Mouse (Mus musculus) midbrain, embryonic 16.5 days (tissue): Measurements from ENCODE around the gene Ass1. TPM values are rescaled to one million over a fixed set of nuclear protein-coding genes. Genes with fewer than 3 reads are reported as not detected.
"Not testable (repeated sequence)": the region's sequence is repeated elsewhere in the genome, so short reads cannot be mapped to it uniquely, and the experiment has no call there.

Experiments used
- ATAC-seq: fragments of 200-750 bp; cut with Nextera tagmentation; 2 replicates; pipeline ENCODE4 v1.8.0; 2017; ENCODE audit warnings: moderate TSS enrichment
- H3K27ac ChIP-seq: fragments of 300-500 bp; sonication (generic); 2 replicates; pipeline ENCODE4 v1.5.1; 2014; ENCODE audit warnings: mild to moderate bottlenecking, low read length, mixed read lengths
- H3K27me3 ChIP-seq: fragments of 300-500 bp; sonication (generic); 2 replicates; pipeline ENCODE4 v1.6.1; 2014; ENCODE audit warnings: low read depth, low read length, mixed read lengths; ENCODE audit not compliant: control insufficient read depth, insufficient read depth
- H3K36me3 ChIP-seq: fragments of 300-500 bp; sonication (generic); 2 replicates; pipeline ENCODE4 v1.6.1; 2014; ENCODE audit warnings: mild to moderate bottlenecking, low read length, moderate library complexity, mixed read lengths; ENCODE audit not compliant: control insufficient read depth, insufficient read depth
- H3K4me1 ChIP-seq: fragments of 300-500 bp; sonication (generic); 2 replicates; pipeline ENCODE4 v1.6.1; 2014; ENCODE audit warnings: mild to moderate bottlenecking, low read length, mixed read lengths; ENCODE audit not compliant: control insufficient read depth, insufficient read depth
- H3K4me2 ChIP-seq: fragments of 300-500 bp; sonication (generic); 2 replicates; pipeline ENCODE4 v1.6.1; 2014; ENCODE audit warnings: mild to moderate bottlenecking, low read length, mixed read lengths
- H3K4me3 ChIP-seq: fragments of 300-500 bp; sonication (generic); 2 replicates; pipeline ENCODE4 v1.5.1; 2014; ENCODE audit warnings: low read depth, mild to moderate bottlenecking, low read length, moderate library complexity, mixed read lengths
- H3K9ac ChIP-seq: fragments of 300-500 bp; sonication (generic); 2 replicates; pipeline ENCODE4 v1.6.1; 2014; ENCODE audit warnings: low read depth, low read length, mixed read lengths
- H3K9me3 ChIP-seq: fragments of 300-500 bp; sonication (generic); replicated peaks from 2 replicates; pipeline ENCODE4 v1.6.1; 2014; ENCODE audit warnings: mild to moderate bottlenecking, low read length, mixed read lengths; ENCODE audit not compliant: control insufficient read depth, poor library complexity, severe bottlenecking
- WGBS: fragments of 180-500 bp; shearing (Covaris S2); extraction: QIAGEN DNeasy Blood & Tissue Kit; methylation state at CpG from one replicate; pipeline ENCODE4 v1.1.7; 2014; 5-methylcytosine and 5-hydroxymethylcytosine counted together
- polyA plus RNA-seq: library from polyadenylated mRNA; unstranded; fragments of >200 nt; fragmentation: Nextera tagmentation; extraction: Ambion mirVana; gene quantifications from 2 replicates; pipeline ENCODE4 v1.2.1, GENCODE M21; 2015

Ass1 gene
- polyA plus RNA-seq, 1 experiment from 2014 or later: 12.0 TPM

DNA sequence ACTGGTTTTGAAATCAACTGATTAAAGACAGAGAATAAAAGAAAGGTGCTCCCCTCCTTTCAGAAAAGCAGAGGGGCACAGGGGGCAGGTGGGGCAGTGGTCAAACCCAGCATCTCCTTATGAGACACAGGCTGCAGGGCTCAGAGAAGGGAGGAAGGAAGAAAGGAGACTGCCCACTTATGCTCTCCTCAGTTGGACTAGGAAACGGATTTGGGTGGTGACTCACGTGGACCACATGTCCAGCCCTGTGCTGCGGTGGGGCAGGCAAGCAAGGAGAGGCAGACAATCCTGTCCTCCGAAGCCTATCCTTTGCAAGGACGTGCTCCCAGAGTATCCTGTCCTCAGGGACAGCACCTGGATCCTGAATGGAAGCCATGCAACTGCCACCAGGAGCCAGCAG lies 54.6 kb downstream of the Ass1 start:
- Histone ChIP-seq H3K9me3 (no peaks in the 10 kb centered on the region), H3K9ac (no peak overlapping the region), H3K27me3 (peaks cover 5% of the 10 kb centered on the region; the same call in 1 of the 2 replicates), H3K4me1 (no peaks in the 10 kb centered on the region), H3K27ac (no peak overlapping the region), H3K4me2 (no peak overlapping the region), H3K4me3 (no peak overlapping the region), H3K36me3 (no peaks in the 10 kb centered on the region)
- no peak for ATAC-seq
- 79% methylated on average over 5 of the region's 5 CpGs for WGBS

DNA sequence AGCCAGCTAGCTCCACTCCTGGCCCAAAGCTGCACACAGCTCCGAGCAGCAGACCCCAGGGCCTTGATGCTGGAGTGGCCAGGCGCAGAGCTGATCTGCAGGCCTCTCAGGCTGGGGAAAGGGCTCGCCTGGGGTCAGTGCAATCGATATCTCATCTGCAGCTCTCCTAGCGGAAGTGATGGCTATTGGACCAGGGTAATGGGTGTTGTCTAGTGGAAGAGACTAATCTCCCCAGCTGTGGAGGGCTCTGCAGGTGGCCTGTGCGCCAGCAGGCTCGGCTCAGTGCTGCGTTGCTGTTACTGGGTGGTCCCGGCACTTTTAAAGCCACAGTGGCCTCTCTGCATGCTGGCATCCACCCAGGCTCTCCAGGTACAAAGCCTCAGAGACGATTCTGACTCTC lies 55.8 kb downstream of the Ass1 start:
- ATAC-seq: no peak
- Histone ChIP-seq H3K4me2 (no peak overlapping the region), H3K36me3 (no peaks in the 10 kb centered on the region), H3K9ac (no peak overlapping the region; the same call in 1 of the 2 replicates), H3K4me1 (no peaks in the 10 kb centered on the region), H3K27ac (no peak overlapping the region), H3K9me3 (no peaks in the 10 kb centered on the region), H3K4me3 (no peak overlapping the region), H3K27me3 (peaks cover 5% of the 10 kb centered on the region; the same call in 1 of the 2 replicates)
- WGBS: 26% methylated on average over 10 of the region's 10 CpGs

DNA sequence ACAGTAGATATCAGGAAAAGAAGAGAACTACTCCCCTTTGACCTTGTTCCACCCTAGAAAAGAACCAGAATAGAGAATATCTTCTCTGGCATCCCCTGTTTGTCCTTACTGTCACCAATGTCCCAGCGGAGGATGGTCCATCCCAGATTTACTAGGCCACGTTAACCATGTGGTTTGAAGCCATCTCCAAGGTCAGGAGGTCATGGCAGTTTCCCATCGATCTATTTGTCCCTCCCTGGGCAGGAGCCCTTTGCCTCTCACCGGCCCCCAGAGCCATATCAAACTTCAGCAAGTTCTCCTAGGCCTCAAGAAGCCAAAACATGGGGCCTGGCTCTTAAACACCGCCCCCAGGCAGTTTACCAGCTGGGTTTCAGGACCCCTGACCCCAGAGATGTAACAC lies 60.2 kb downstream of the Ass1 start:
- Histone ChIP-seq H3K27ac (no peak overlapping the region), H3K36me3 (no peaks in the 10 kb centered on the region), H3K4me3 (no peak overlapping the region), H3K4me1 (no peaks in the 10 kb centered on the region), H3K4me2 (no peak overlapping the region), H3K9me3 (no peaks in the 10 kb centered on the region), H3K27me3 (peaks cover 5% of the 10 kb centered on the region; the same call in 1 of the 2 replicates), H3K9ac (no peak overlapping the region)
- 76% methylated on average over 5 of the region's 5 CpGs for WGBS
- no peak for ATAC-seq

DNA sequence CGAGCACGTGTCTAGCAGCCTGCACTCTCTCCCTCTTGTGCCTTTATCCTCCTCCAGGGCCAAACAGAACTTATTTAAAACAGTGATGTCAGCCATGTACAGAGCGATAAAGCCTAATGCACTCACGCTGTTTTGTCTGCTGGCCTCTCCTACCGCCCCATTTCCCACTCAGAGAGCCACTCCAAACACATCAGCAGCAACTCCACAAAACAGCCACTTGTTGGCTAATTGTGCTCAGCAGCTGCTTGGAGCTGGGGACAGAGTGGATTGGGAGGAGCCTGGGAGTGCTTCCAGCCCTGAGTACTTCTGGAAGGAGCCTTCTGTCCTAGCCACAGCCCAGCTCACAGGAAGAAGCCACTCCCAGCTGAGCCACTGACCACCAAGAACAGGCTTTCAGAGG lies 67.0 kb downstream of the Ass1 start:
- 56% methylated on average over 5 of the region's 5 CpGs for WGBS
- ATAC-seq: no peak
- H3K36me3 ChIP-seq: no peaks in the 10 kb centered on the region

DNA sequence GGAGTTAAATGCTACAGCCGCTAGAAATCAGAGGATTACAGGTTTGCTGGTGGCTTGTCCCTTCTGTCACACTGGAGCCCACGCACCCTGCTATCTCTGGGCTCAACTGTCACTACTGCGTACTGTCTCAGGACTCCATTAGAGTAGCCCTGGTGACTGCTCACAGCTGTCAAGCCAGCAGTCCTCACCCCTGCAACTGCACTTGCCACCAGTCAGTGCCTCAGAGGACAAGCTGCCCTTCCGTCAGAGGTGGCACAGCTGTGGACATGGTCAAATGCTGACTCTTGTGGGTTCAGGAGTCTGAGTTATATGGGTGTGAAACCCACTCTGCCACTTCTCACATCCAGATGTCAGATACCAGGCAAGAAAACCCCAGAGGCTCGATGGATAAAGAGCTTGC lies 68.7 kb downstream of the Ass1 start:
- Histone ChIP-seq H3K9ac (no peak overlapping the region), H3K4me1 (no peaks in the 10 kb centered on the region), H3K36me3 (no peaks in the 10 kb centered on the region), H3K27ac (no peak overlapping the region), H3K4me2 (no peak overlapping the region), H3K4me3 (no peak overlapping the region), H3K9me3 (no peaks in the 10 kb centered on the region), H3K27me3 (no peaks in the 10 kb centered on the region)
- ATAC-seq: no peak
- 75% methylated on average over 5 of the region's 5 CpGs for WGBS

More for the DNA sequence above, 67.0 kb downstream of the Ass1 start:
- Histone ChIP-seq H3K9ac (no peak overlapping the region), H3K9me3 (no peaks in the 10 kb centered on the region), H3K27ac (no peak overlapping the region), H3K27me3 (no peaks in the 10 kb centered on the region), H3K4me3 (no peak overlapping the region), H3K4me1 (no peaks in the 10 kb centered on the region), H3K4me2 (no peak overlapping the region)

DNA sequence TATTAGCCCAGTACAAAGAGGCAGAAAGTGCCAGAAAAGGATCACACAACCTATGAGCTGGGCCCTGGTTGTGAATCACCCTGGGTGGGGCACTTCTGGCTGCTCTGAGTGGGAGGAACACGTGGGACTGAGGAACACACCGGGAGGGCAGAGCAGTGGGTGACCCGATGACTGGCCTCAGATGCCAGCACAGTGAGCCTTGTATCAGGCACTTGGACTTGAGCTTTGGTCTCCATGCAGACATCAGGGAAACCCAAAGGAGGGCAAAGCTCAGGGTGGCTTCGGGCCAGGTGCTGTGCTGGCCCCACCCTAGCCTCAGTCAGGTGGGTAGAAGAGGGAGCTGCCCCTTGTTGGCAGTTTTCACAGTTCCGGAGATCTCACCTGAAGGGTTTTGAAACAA lies 71.6 kb downstream of the Ass1 start:
- Histone ChIP-seq H3K4me1 (no peaks in the 10 kb centered on the region), H3K9ac (no peak overlapping the region), H3K4me2 (no peak overlapping the region), H3K36me3 (no peaks in the 10 kb centered on the region), H3K27me3 (no peaks in the 10 kb centered on the region), H3K27ac (no peak overlapping the region), H3K4me3 (no peak overlapping the region), H3K9me3 (no peaks in the 10 kb centered on the region)
- 94% methylated on average over 5 of the region's 5 CpGs for WGBS
- no peak for ATAC-seq

DNA sequence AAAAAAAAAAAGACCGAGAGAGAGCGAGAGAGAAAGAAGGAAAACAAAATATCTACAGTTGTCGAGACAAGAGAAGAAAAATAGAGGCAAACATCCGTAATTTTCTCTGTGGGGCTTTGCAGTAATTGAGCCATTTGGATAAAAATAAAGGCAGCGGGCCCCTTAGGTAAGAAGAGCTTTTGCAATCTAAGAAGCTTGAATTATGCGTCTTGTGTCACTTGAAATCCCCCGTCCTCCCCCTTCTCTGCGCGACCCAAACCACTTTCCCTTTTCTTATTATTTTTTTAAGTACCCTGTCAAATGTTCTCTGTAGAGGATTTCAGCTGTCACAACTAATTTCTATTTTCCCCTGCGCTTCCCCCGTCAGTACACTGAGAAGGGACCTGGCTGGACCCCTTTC lies 77.7 kb downstream of the Ass1 start:
- H3K4me1 ChIP-seq: no peaks in the 10 kb centered on the region
- no peak overlapping the region for H3K9ac ChIP-seq
- no peak overlapping the region for H3K27ac ChIP-seq
- no peaks in the 10 kb centered on the region for H3K27me3 ChIP-seq
- no peaks in the 10 kb centered on the region for H3K9me3 ChIP-seq
- no peak overlapping the region for H3K4me2 ChIP-seq
- H3K36me3 ChIP-seq: no peaks in the 10 kb centered on the region
- no peak overlapping the region for H3K4me3 ChIP-seq
- WGBS: 40% methylated on average over 11 of the region's 11 CpGs
- ATAC-seq: no peak

DNA sequence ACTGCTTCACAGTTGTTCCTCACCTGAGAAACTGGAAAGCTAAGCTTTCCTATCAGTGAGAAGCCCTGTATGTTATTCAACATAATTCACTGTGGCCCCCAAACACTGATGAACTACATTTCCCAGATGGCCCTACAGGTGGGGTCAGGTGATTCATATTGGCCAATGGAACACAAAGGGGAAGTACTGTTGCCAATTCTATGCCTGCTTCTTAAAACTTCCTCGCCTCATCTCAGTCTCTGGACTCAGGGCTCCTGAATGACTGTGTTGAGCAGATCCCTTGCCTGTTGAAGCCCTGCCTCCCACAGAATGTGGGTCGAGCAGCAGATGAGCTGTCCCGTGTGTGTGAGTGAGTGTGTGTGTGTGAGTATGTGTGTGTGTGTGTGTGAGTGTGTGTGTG lies 80.5 kb downstream of the Ass1 start:
- WGBS: 67% methylated on average over 3 of the region's 3 CpGs
- Histone ChIP-seq H3K9me3 (no peaks in the 10 kb centered on the region), H3K27me3 (no peaks in the 10 kb centered on the region), H3K4me3 (no peak overlapping the region), H3K27ac (no peak overlapping the region), H3K9ac (no peak overlapping the region), H3K4me1 (no peaks in the 10 kb centered on the region), H3K36me3 (no peaks in the 10 kb centered on the region), H3K4me2 (no peak overlapping the region)
- no peak; the same call in 1 of the 2 replicates for ATAC-seq

DNA sequence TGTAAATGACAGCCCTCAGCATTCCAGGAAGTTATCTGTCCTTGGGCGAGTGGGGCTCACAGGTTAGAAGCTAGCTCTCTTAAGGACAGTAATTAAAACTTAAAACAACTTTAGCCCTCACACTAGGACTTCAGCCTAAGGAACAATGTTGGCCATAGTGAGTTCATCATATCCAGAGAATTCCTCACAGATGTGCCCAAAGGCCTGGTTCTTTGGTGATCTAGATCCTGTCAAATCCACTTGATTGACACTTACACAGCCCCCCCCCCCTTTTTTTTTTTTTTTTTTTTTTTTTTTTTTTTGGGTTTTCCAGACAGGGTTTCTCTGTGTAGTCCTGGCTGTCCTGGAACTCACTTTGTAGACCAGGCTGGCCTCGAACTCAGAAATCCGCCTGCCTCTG lies 81.3 kb downstream of the Ass1 start:
- H3K9me3 ChIP-seq, H3K27me3 ChIP-seq, H3K27ac ChIP-seq, H3K4me1 ChIP-seq, H3K4me2 ChIP-seq, H3K36me3 ChIP-seq, ATAC-seq, H3K9ac ChIP-seq, H3K4me3 ChIP-seq: not testable (repeated sequence)
- WGBS: 94% methylated on average over 1 of the region's 3 CpGs

DNA sequence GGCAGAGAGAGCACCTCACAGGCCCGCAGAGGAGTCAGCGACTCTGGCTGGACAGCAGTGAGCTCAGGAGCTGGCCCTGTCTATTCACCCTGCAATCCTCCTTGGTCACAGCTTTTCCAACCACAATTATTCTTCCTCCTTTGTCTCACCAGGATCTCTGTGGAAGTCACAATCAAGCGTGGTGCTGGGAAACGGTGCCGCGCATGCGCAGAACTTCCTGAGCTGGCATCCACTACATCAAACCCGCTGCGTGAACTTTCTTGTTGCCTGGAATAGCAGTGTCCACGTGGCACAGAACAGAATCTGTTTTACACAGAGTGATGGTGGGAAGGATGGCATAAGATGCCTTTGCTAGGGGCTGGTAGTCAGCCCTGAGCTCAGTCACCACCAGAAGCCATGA lies 82.0 kb downstream of the Ass1 start:
- Histone ChIP-seq H3K4me3 (no peak overlapping the region), H3K36me3 (no peaks in the 10 kb centered on the region), H3K9ac (no peak overlapping the region), H3K27me3 (no peaks in the 10 kb centered on the region), H3K27ac (no peak overlapping the region), H3K4me2 (no peak overlapping the region), H3K4me1 (no peaks in the 10 kb centered on the region), H3K9me3 (no peaks in the 10 kb centered on the region)
- WGBS: 87% methylated on average over 10 of the region's 10 CpGs
- no peak for ATAC-seq
